In genomic region chr14:122000346-122001105, GRCm38 (mm10) we compare ENCODE assay signal across 28 mouse cellular contexts. TPM values are rescaled to one million over a fixed set of nuclear protein-coding genes. Genes with fewer than 3 reads are reported as not detected.
DNase-seq lines count a peak whose midpoint lies in the region; ATAC-seq and TF ChIP-seq lines count a peak whose summit lies in the region.
"Had no signal": no experiment of that assay in that cellular context is flagged by ENCODE, and none has a peak within 500 bp of the region (broad histone marks: within the 10 kb centered on the region; RNA-seq: fewer than 3 reads in every experiment).

No protein-coding gene starts in this region.

- no peak overlapping the region for H3K27ac ChIP-seq in hindbrain, postnatal 0 days
- H3K27ac ChIP-seq in hindbrain, embryonic 10.5 days = no peak overlapping the region
- H3K27ac ChIP-seq in midbrain, embryonic 13.5 days = no peak overlapping the region
- no peak overlapping the region for H3K27ac ChIP-seq in midbrain, postnatal 0 days (ENCODE audit: low read depth, low read length)
- H3K27ac ChIP-seq in intestine, embryonic 15.5 days = no peak overlapping the region
- H3K27ac ChIP-seq in liver, postnatal 0 days (ENCODE audit: low read depth) = no peak overlapping the region
- H3K27ac ChIP-seq: forebrain, embryonic 10.5 days; gastrocnemius, adult 2 months; hindbrain, embryonic 14.5 days; layer of hippocampus, adult 2 months; limb, embryonic 13.5 days; liver, embryonic 13.5 days; lung, embryonic 15.5 days; macrophage had no signal

- DNase-seq in hindbrain, postnatal 0 days (ENCODE audit: low spot score) = no peak
- DNase-seq in hindbrain, embryonic 10.5 days (ENCODE audit: low spot score) = no peak
- no peak for DNase-seq in midbrain, postnatal 0 days (ENCODE audit: low spot score)
- DNase-seq in CD4-positive, CD25-positive, alpha-beta regulatory T cell, adult 2 months (ENCODE audit: low read depth, low spot score) = peak; percentile 80
- peak; percentile 74 for DNase-seq in T-cell, adult 2 months (ENCODE audit: low spot score)
- DNase-seq in liver, postnatal 0 days = no peak
- DNase-seq: adrenal gland, postnatal 25 days; cerebellum, adult 18-20 months; forebrain, postnatal 0 days; gastrocnemius, adult 2 months; layer of hippocampus, postnatal 36 days; liver, embryonic 13.5 days; retina, postnatal 1 day; right cerebral cortex, postnatal 4 days had no signal

- no peak for TF ChIP-seq CTCF in hindbrain, postnatal 0 days (IDR thresholded peaks at IDR 0.05; ENCODE audit: low read depth)
- TF ChIP-seq CTCF in midbrain, postnatal 0 days (IDR thresholded peaks at IDR 0.05) = no peak
- TF ChIP-seq CTCF in liver, postnatal 0 days (IDR thresholded peaks at IDR 0.05; ENCODE audit: low read depth) = no peak

- no peaks in the 10 kb centered on the region for H3K27me3 ChIP-seq in hindbrain, postnatal 0 days (ENCODE audit: insufficient read depth, low read length)
- no peaks in the 10 kb centered on the region for H3K27me3 ChIP-seq in hindbrain, embryonic 10.5 days (ENCODE audit: insufficient read depth, poor library complexity, severe bottlenecking)
- H3K27me3 ChIP-seq in midbrain, embryonic 13.5 days = no peaks in the 10 kb centered on the region
- H3K27me3 ChIP-seq in midbrain, postnatal 0 days (ENCODE audit: insufficient read depth, low read length) = no peaks in the 10 kb centered on the region
- H3K27me3 ChIP-seq in intestine, embryonic 15.5 days (replicated peaks) = no peaks in the 10 kb centered on the region
- no peaks in the 10 kb centered on the region for H3K27me3 ChIP-seq in liver, postnatal 0 days (ENCODE audit: insufficient read depth, low read length)
- H3K27me3 ChIP-seq: limb, embryonic 13.5 days; liver, embryonic 13.5 days; lung, embryonic 15.5 days had no signal

- 90% methylated on average over 17 of the region's 17 CpGs for WGBS in hindbrain, postnatal 0 days
- 93% methylated on average over 17 of the region's 17 CpGs for WGBS in hindbrain, embryonic 10.5 days
- 93% methylated on average over 17 of the region's 17 CpGs for WGBS in midbrain, embryonic 13.5 days
- 81% methylated on average over 17 of the region's 17 CpGs for WGBS in midbrain, postnatal 0 days
- 91% methylated on average over 17 of the region's 17 CpGs for WGBS in intestine, embryonic 15.5 days
- WGBS in liver, postnatal 0 days (ENCODE audit: insufficient replicate concordance) = 88% methylated on average over 17 of the region's 17 CpGs

- H3K9ac ChIP-seq in hindbrain, postnatal 0 days (replicated peaks; ENCODE audit: low read length) = no peak overlapping the region
- no peak overlapping the region for H3K9ac ChIP-seq in midbrain, embryonic 13.5 days (replicated peaks)
- H3K9ac ChIP-seq in midbrain, postnatal 0 days (replicated peaks; ENCODE audit: low read length, poor library complexity, severe bottlenecking) = no peak overlapping the region
- H3K9ac ChIP-seq in intestine, embryonic 15.5 days = no peak overlapping the region
- no peak overlapping the region for H3K9ac ChIP-seq in liver, postnatal 0 days (replicated peaks)
- H3K9ac ChIP-seq: forebrain, postnatal 0 days; hindbrain, embryonic 14.5 days; limb, embryonic 13.5 days; liver, embryonic 13.5 days; lung, embryonic 15.5 days had no signal

- no peaks in the 10 kb centered on the region for H3K4me1 ChIP-seq in hindbrain, postnatal 0 days (ENCODE audit: insufficient read depth, low read length)
- H3K4me1 ChIP-seq in hindbrain, embryonic 10.5 days (replicated peaks) = no peaks in the 10 kb centered on the region
- no peaks in the 10 kb centered on the region for H3K4me1 ChIP-seq in midbrain, embryonic 13.5 days (replicated peaks)
- no peaks in the 10 kb centered on the region for H3K4me1 ChIP-seq in midbrain, postnatal 0 days (ENCODE audit: insufficient read depth, low read length)
- H3K4me1 ChIP-seq in intestine, embryonic 15.5 days (replicated peaks) = no peaks in the 10 kb centered on the region
- H3K4me1 ChIP-seq in liver, postnatal 0 days (ENCODE audit: insufficient read depth) = peaks cover 8% of the 10 kb centered on the region; the same call in 1 of the 2 replicates
- H3K4me1 ChIP-seq: forebrain, embryonic 10.5 days; limb, embryonic 13.5 days had no signal

- H3K4me3 ChIP-seq in hindbrain, postnatal 0 days (ENCODE audit: low read length) = no peak overlapping the region
- H3K4me3 ChIP-seq in hindbrain, embryonic 10.5 days = no peak overlapping the region
- no peak overlapping the region for H3K4me3 ChIP-seq in midbrain, embryonic 13.5 days (replicated peaks)
- no peak overlapping the region for H3K4me3 ChIP-seq in midbrain, postnatal 0 days (ENCODE audit: low read depth, low read length)
- no peak overlapping the region for H3K4me3 ChIP-seq in intestine, embryonic 15.5 days (replicated peaks)
- H3K4me3 ChIP-seq in liver, postnatal 0 days (ENCODE audit: low read depth, low read length) = no peak overlapping the region
- H3K4me3 ChIP-seq: forebrain, embryonic 10.5 days; gastrocnemius, adult 2 months; layer of hippocampus, adult 2 months; limb, embryonic 13.5 days; liver, embryonic 13.5 days; lung, embryonic 15.5 days had no signal

- H3K4me2 ChIP-seq in hindbrain, postnatal 0 days (ENCODE audit: low read depth, low read length) = no peak overlapping the region
- no peak overlapping the region for H3K4me2 ChIP-seq in midbrain, embryonic 13.5 days (replicated peaks)
- H3K4me2 ChIP-seq in midbrain, postnatal 0 days (ENCODE audit: low read depth, low read length, poor library complexity, severe bottlenecking) = no peak overlapping the region
- H3K4me2 ChIP-seq in intestine, embryonic 15.5 days (replicated peaks) = no peak overlapping the region
- H3K4me2 ChIP-seq in liver, postnatal 0 days (ENCODE audit: low read depth, low read length) = no peak overlapping the region
- H3K4me2 ChIP-seq: hindbrain, embryonic 14.5 days; limb, embryonic 13.5 days; liver, embryonic 13.5 days; lung, embryonic 15.5 days had no signal

- H3K36me3 ChIP-seq in hindbrain, postnatal 0 days (ENCODE audit: insufficient read depth, low read length) = no peaks in the 10 kb centered on the region; the same call in 1 of the 2 replicates
- H3K36me3 ChIP-seq in hindbrain, embryonic 10.5 days = peaks cover 30% of the 10 kb centered on the region
- H3K36me3 ChIP-seq in midbrain, embryonic 13.5 days = peaks cover 35% of the 10 kb centered on the region
- no peaks in the 10 kb centered on the region for H3K36me3 ChIP-seq in midbrain, postnatal 0 days (ENCODE audit: insufficient read depth, low read length)
- H3K36me3 ChIP-seq in intestine, embryonic 15.5 days = no peaks in the 10 kb centered on the region; the same call in 1 of the 2 replicates
- H3K36me3 ChIP-seq in liver, postnatal 0 days (replicated peaks; ENCODE audit: insufficient read depth, low read length) = peaks cover 7% of the 10 kb centered on the region; the same call in 1 of the 2 replicates
- H3K36me3 ChIP-seq: lung, embryonic 15.5 days had no signal

- ATAC-seq in hindbrain, postnatal 0 days = 0 out of 2 replicates have a peak, but pooled peaks have one; percentile 19
- 0 out of 2 replicates have a peak, but pooled peaks have one; percentile 25 for ATAC-seq in midbrain, embryonic 13.5 days
- ATAC-seq in midbrain, postnatal 0 days (ENCODE audit: low FRiP score) = no peak
- ATAC-seq in intestine, embryonic 15.5 days = no peak
- ATAC-seq in liver, postnatal 0 days = no peak
- ATAC-seq: forebrain, postnatal 0 days had no signal

- no peaks in the 10 kb centered on the region for H3K9me3 ChIP-seq in hindbrain, postnatal 0 days (ENCODE audit: low read length)
- no peaks in the 10 kb centered on the region for H3K9me3 ChIP-seq in hindbrain, embryonic 10.5 days
- no peaks in the 10 kb centered on the region for H3K9me3 ChIP-seq in midbrain, embryonic 13.5 days
- H3K9me3 ChIP-seq in midbrain, postnatal 0 days (ENCODE audit: low read length) = no peaks in the 10 kb centered on the region
- H3K9me3 ChIP-seq in intestine, embryonic 15.5 days = no peaks in the 10 kb centered on the region
- no peaks in the 10 kb centered on the region for H3K9me3 ChIP-seq in liver, postnatal 0 days (ENCODE audit: low read length)
- H3K9me3 ChIP-seq: forebrain, embryonic 10.5 days; G1E; limb, embryonic 13.5 days; liver, embryonic 13.5 days; lung, embryonic 15.5 days had no signal

- TF ChIP-seq EP300 in liver, postnatal 0 days (IDR thresholded peaks at IDR 0.05; ENCODE audit: low read depth) = no peak

RNA-seq across cellular contexts. Expression of gene Timm8a2, which starts 33.9 kb away (rescaled TPM):
- total RNA-seq in hindbrain, postnatal 0 days (2014; rRNA removed) = not detected in 2 replicates
- polyA plus RNA-seq in hindbrain, postnatal 0 days (2015; fragmentation: Nextera tagmentation; extraction: Ambion mirVana) = not detected in 2 replicates
- not detected in 2 replicates for polyA plus RNA-seq in hindbrain, embryonic 10.5 days (2016; fragmentation: Nextera tagmentation; extraction: Ambion mirVana)
- polyA plus RNA-seq in midbrain, embryonic 13.5 days (2015; fragmentation: Nextera tagmentation; extraction: Ambion mirVana) = not detected in 2 replicates
- 0.60 TPM in 1 of 2 replicates, not detected in the other for total RNA-seq in midbrain, postnatal 0 days (2014; rRNA removed)
- polyA plus RNA-seq in midbrain, postnatal 0 days (2015; fragmentation: Nextera tagmentation; extraction: Ambion mirVana) = not detected in 2 replicates
- not detected in 2 replicates for polyA plus RNA-seq in intestine, embryonic 15.5 days (2015; fragmentation: Nextera tagmentation; extraction: Ambion mirVana)
- polyA plus RNA-seq in liver, postnatal 0 days (2015; fragmentation: Nextera tagmentation; extraction: Ambion mirVana) = not detected in 2 replicates
- total RNA-seq: adrenal gland, postnatal 25 days; forebrain, postnatal 0 days; G1E; gastrocnemius, adult 2 months; layer of hippocampus, adult 2 months had no signal
- polyA plus RNA-seq: forebrain, embryonic 10.5 days; forebrain, postnatal 0 days; gonadal fat pad, adult 2 months; heart, embryonic 16.5 days; hindbrain, embryonic 14.5 days; kidney, embryonic 14.5 days; limb, embryonic 13.5 days; liver, embryonic 13.5 days; lung, embryonic 15.5 days; macrophage; neural tube, embryonic 11.5 days; urinary bladder, adult 2 months had no signal

RNA-seq across cellular contexts. Expression of gene Gpr183, which starts 35.5 kb away (rescaled TPM):
- 1.3 and 1.5 TPM in 2 replicates for total RNA-seq in hindbrain, postnatal 0 days (2014; rRNA removed)
- polyA plus RNA-seq in hindbrain, postnatal 0 days (2015; fragmentation: Nextera tagmentation; extraction: Ambion mirVana) = 0.56 and 0.58 TPM in 2 replicates
- 2.0 and 2.4 TPM in 2 replicates for polyA plus RNA-seq in hindbrain, embryonic 10.5 days (2016; fragmentation: Nextera tagmentation; extraction: Ambion mirVana)
- polyA plus RNA-seq in midbrain, embryonic 13.5 days (2015; fragmentation: Nextera tagmentation; extraction: Ambion mirVana) = 0.72 and 1.2 TPM in 2 replicates
- total RNA-seq in midbrain, postnatal 0 days (2014; rRNA removed) = 0.52 and 1.3 TPM in 2 replicates
- 0.49 and 0.64 TPM in 2 replicates for polyA plus RNA-seq in midbrain, postnatal 0 days (2015; fragmentation: Nextera tagmentation; extraction: Ambion mirVana)
- 3.7 TPM in 2 replicates for polyA plus RNA-seq in intestine, embryonic 15.5 days (2015; fragmentation: Nextera tagmentation; extraction: Ambion mirVana)
- 0.94 and 0.95 TPM in 2 replicates for polyA plus RNA-seq in liver, postnatal 0 days (2015; fragmentation: Nextera tagmentation; extraction: Ambion mirVana)

Comparison
In these comparisons a context has a peak if more than half of its experiments do, and no peak if none do; other contexts are left out.
1. ATAC-seq: peak in hindbrain, postnatal 0 days (single experiment) and midbrain, embryonic 13.5 days (single experiment); none in midbrain, postnatal 0 days (single experiment), intestine, embryonic 15.5 days (single experiment) and liver, postnatal 0 days (single experiment).
2. DNase-seq: peak in CD4-positive, CD25-positive, alpha-beta regulatory T cell, adult 2 months (single experiment) and T-cell, adult 2 months (single experiment); none in hindbrain, postnatal 0 days (single experiment), hindbrain, embryonic 10.5 days (single experiment), midbrain, postnatal 0 days (single experiment) and liver, postnatal 0 days (single experiment).